Mouse (Mus musculus): ENCODE results near the gene Actr6. TPM values are rescaled to one million over a fixed set of nuclear protein-coding genes. Genes with fewer than 3 reads are reported as not detected.

The Actr6 gene
- 31.0 TPM for polyA plus RNA-seq (2017; shearing (Covaris generic))

DNA sequence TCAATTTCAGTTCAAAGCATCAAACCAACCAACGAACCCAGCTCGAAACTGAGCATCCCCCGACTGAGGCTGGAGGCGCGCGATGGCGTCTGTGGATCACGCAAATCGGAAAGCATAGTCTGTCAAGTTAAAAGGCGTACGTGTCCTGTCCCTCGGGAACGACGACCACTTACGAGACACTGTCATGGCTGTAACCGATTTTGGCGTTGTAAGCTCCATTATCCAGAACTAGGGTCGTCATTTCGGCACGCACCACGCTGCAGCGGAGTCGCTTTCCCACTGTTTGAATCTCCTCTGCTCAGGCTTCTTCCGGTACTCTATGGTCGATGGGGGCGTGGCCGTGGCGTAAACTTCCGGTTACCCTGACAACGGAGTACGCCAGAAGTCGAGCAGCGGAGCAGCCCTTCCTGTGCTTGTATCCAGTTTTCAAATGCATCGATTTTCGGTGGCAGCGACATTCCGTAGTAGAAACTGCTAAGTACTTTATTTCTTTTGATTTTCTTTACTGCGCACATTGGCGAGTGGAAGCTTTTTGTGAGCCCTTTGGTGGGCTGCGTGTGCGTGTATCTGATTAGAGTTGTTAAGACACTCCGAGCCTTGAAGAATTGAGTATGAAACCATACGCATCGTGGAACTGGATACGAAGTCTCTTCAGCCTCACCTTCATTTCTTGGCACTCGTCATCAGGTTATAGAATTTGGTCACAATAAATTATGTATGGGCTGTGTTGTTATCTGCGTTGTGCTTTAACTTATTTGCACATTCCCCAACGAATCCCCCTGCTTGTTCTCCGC lies at the start of gene Actr6:
Gene Actr6 (minus strand): TSS at position 295 of the 794 bp plus-strand sequence.

DNA sequence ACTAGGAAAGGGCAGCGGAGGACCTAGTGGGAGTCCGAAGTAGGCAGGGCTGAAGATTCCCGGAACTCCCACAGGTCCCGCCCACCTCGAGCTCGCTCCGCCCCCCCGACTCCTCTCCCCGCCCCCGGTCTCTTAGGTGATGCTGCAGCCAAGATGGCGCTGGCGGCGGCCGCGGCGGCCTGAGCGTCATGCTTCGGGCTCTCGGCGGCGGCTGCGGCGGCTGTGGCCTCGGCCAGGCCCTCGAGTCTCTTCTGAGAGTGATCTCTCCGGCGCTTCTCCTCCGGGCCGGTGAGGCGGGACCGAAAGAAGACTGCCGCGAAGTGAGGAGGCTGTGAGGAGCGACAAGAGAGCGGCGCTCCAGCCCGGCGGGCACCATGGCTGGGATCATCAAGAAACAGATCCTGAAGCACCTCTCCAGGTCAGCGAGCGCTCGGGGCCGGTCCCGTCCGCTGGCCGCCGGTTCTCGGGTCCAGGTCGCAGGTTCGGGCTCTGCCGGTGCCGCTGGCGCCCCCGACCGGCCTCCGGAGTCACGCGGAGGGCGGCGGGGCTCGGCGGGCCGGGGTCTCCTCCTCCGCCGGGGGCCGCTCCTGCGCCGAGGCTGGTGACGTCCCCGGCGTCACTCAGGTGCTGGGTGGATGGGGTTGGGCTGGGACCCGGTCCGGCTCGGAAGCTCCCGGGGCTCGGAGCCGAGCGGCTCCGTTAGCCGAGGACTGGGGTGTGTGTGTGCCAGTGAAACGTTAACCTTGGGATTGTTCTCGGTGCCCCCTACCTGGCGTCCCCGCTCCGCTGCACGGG lies 13.0 kb upstream of the Actr6 start, which contains the start of gene Uhrf1bp1l:
Gene Uhrf1bp1l (plus strand): TSS at position 121 of the 795 bp plus-strand sequence.

DNA sequence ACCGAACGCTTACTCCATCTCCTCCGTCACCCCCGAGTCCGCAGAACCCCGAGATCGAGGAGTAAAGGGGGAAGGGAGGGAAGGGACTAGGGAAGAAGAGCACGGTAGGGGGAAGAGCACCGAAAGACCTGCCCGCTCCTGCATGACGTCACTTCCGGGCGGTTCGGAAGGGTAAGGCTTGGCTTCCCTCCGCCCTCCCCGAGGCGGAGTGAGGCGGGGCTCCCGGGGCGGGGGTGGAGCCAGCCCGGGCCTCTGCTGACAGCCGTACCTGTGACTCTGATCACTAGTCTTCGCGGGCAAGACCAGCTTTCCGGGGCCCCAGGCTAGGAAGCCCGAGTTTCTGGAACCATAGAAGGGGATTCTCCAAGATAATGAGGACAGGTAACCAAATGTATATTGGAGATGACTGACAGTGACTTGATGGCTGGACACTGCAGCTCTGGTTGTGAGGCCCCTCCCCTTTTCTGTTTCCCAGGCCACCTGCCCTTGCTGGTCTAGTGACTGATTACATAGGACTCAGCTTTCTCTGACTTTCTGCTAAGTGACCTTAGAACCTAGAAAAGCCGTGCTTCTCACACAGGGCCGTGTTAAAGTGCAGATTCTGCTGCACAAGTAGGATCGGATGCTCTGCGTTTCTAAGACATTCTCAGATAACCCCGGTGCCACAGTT lies 45.8 kb downstream of the Actr6 start, which contains the start of gene Scyl2:
Gene Scyl2 (minus strand): TSS at position 147 of the 670 bp plus-strand sequence.

Other genes starting within 250 kb of the Actr6 start
- gene Nr1h4, start 198.7 kb downstream of the Actr6 start, polyA plus RNA-seq (2017; shearing (Covaris generic)), result not detected
- gene Slc17a8, start 111.0 kb downstream of the Actr6 start, polyA plus RNA-seq (2017; shearing (Covaris generic)), result not detected
- gene Scyl2, start 46.0 kb downstream of the Actr6 start, polyA plus RNA-seq (2017; shearing (Covaris generic)), result 16.6 TPM
- 30.0 TPM for gene Uhrf1bp1l, start 12.7 kb upstream of the Actr6 start, polyA plus RNA-seq (2017; shearing (Covaris generic))
- gene Anks1b, start 141.2 kb upstream of the Actr6 start, polyA plus RNA-seq (2017; shearing (Covaris generic)), result 0.31 TPM

Measured in CD4-positive, CD25-positive, alpha-beta regulatory T cell (primary cell).